Mouse (Mus musculus) urinary bladder, postnatal 36 days (tissue): Measurements from ENCODE around the gene Ccdc97.

Experiments used
- DNase-seq, 2 experiments: peaks; one replicate each; pipeline ENCODE4 v3.0.0; 2022; ENCODE audit warnings: low spot score in 2 of 2, mixed read lengths in 1 of 2

Gene Ccdc97

GRCm38 (mm10) chr7:25720760-25721159, 1.9 kb upstream of the Ccdc97 start:
- DNase-seq = no peak

GRCm38 (mm10) chr7:25719761-25720610, 1.1 kb upstream of the Ccdc97 start:
- DNase-seq = peak; percentile 67 to 75

- no peak for DNase-seq
Observed at GRCm38 (mm10) chr7:25717478-25717877, 1.4 kb downstream of the Ccdc97 start.

- DNase-seq = no peak
Observed at GRCm38 (mm10) chr7:25715731-25716271, 3.1 kb downstream of the Ccdc97 start.

GRCm38 (mm10) chr7:25714581-25714980, 4.3 kb downstream of the Ccdc97 start:
- DNase-seq = no peak

GRCm38 (mm10) chr7:25712801-25713200, 6.1 kb downstream of the Ccdc97 start:
- no peak for DNase-seq

- peak; percentile 77 to 82 for DNase-seq
Observed at GRCm38 (mm10) chr7:25711731-25712197, 7.1 kb downstream of the Ccdc97 start.

- DNase-seq = no peak
Observed at GRCm38 (mm10) chr7:25711165-25711564, 7.7 kb downstream of the Ccdc97 start.

GRCm38 (mm10) chr7:25710519-25711130, 8.3 kb downstream of the Ccdc97 start:
- no peak for DNase-seq

GRCm38 (mm10) chr7:25709961-25710360, 8.9 kb downstream of the Ccdc97 start:
- no peak for DNase-seq

- DNase-seq = no peak
Observed at GRCm38 (mm10) chr7:25707581-25708292, 11.2 kb downstream of the Ccdc97 start.

- DNase-seq = no peak
Observed at GRCm38 (mm10) chr7:25706578-25707170, 12.2 kb downstream of the Ccdc97 start.

GRCm38 (mm10) chr7:25705801-25706251, 13.1 kb downstream of the Ccdc97 start:
- DNase-seq = peak; percentile 42 to 50

- no peak for DNase-seq
Observed at GRCm38 (mm10) chr7:25704716-25705364, 14.0 kb downstream of the Ccdc97 start.

GRCm38 (mm10) chr7:25703793-25704494, 14.9 kb downstream of the Ccdc97 start:
- DNase-seq = no peak

GRCm38 (mm10) chr7:25702350-25702749, 16.5 kb downstream of the Ccdc97 start:
- no peak for DNase-seq

GRCm38 (mm10) chr7:25700732-25701131, 18.2 kb downstream of the Ccdc97 start:
- DNase-seq = no peak

GRCm38 (mm10) chr7:25699851-25700250, 19.0 kb downstream of the Ccdc97 start:
- no peak for DNase-seq

- no peak for DNase-seq
Observed at GRCm38 (mm10) chr7:25694104-25694503, 24.8 kb downstream of the Ccdc97 start.

GRCm38 (mm10) chr7:25690051-25690450, 28.8 kb downstream of the Ccdc97 start:
- no peak for DNase-seq
